Mouse (Mus musculus) ES-E14 (cell line): ENCODE measurements around the gene Plxna2.

Experiments used
- CHD2 ChIP-seq: IDR thresholded peaks from 2 replicates; pipeline ENCODE4 v1.6.1; 2014; ENCODE audit warnings: mild to moderate bottlenecking, low read depth, low read length, inconsistent platforms
- MAFK ChIP-seq: IDR thresholded peaks from 2 replicates; pipeline ENCODE4 v1.6.1; 2014; ENCODE audit warnings: mild to moderate bottlenecking, low read depth, low read length, inconsistent platforms; ENCODE audit not compliant: insufficient read depth

GRCm38 (mm10) chr1:194612628-194613027 lies 5.4 kb upstream of the Plxna2 start:
- TF ChIP-seq MAFK (no peak), CHD2 (no peak)
